Mouse (Mus musculus) myocyte (in vitro differentiated cells): ENCODE data around the gene Smug1. TPM values are rescaled to one million over a fixed set of nuclear protein-coding genes. Genes with fewer than 3 reads are reported as not detected.
A peak's percentile ranks its signal among the peaks of the same experiment; 100 is the strongest.

Source experiments
- H3K27me3 ChIP-seq: one replicate; pipeline ENCODE4 v1.6.1; 2011; ENCODE audit not compliant: control insufficient read depth, insufficient read depth, insufficient read length
- H3K36me3 ChIP-seq: one replicate; pipeline ENCODE4 v1.6.1; 2011; ENCODE audit not compliant: control insufficient read depth, insufficient read depth
- H3K4me2 ChIP-seq: one replicate; pipeline ENCODE4 v1.6.1; 2011; ENCODE audit warnings: low read depth, control low read depth
- H3K4me3 ChIP-seq: one replicate; pipeline ENCODE4 v1.5.1; 2011; ENCODE audit warnings: mild to moderate bottlenecking, control low read depth, moderate library complexity
- H3K79me2 ChIP-seq: one replicate; pipeline ENCODE4 v1.6.1; 2011; ENCODE audit not compliant: control insufficient read depth, insufficient read depth
- H3ac ChIP-seq: one replicate; pipeline ENCODE4 v1.6.1; 2011; ENCODE audit not compliant: control insufficient read depth, insufficient read length
- CEBPB ChIP-seq: IDR thresholded peaks from 2 replicates; pipeline ENCODE4 v1.6.1; 2011; ENCODE audit warnings: mild to moderate bottlenecking, moderate library complexity; ENCODE audit not compliant: poor library complexity, insufficient read depth, severe bottlenecking
- E2F4 ChIP-seq: IDR thresholded peaks from one replicate; pipeline ENCODE4 v1.6.1; 2011; ENCODE audit warnings: mild to moderate bottlenecking, control low read depth, moderate library complexity; ENCODE audit not compliant: insufficient read depth
- MAX ChIP-seq: IDR thresholded peaks from one replicate; pipeline ENCODE4 v1.6.1; 2011; ENCODE audit warnings: low read depth, mild to moderate bottlenecking, control low read depth
- MYOD1 ChIP-seq, 3 experiments: IDR thresholded peaks; one replicate each; pipeline ENCODE4 v1.6.1; 2011; ENCODE audit warnings: control low read depth in 2 of 3, low read depth in 2 of 3, mild to moderate bottlenecking in 2 of 3, moderate library complexity in 1 of 3; ENCODE audit not compliant: insufficient read length in 2 of 3, control insufficient read depth in 1 of 3
- MYOG ChIP-seq, 3 experiments: IDR thresholded peaks; one replicate each; pipeline ENCODE4 v1.6.1; 2011; ENCODE audit warnings: control low read depth in 2 of 3, low read depth in 2 of 3, mild to moderate bottlenecking in 2 of 3; ENCODE audit not compliant: insufficient read length in 2 of 3, control insufficient read depth in 1 of 3, insufficient read depth in 1 of 3
- POLR2A ChIP-seq: IDR thresholded peaks from one replicate; pipeline ENCODE4 v1.6.1; 2011; ENCODE audit warnings: low read depth, mild to moderate bottlenecking, control low read depth, moderate library complexity; ENCODE audit not compliant: insufficient read length
- POLR2AphosphoS2 ChIP-seq: IDR thresholded peaks from one replicate; pipeline ENCODE4 v1.6.1; 2011; ENCODE audit warnings: low read depth, control low read depth; ENCODE audit not compliant: insufficient read length
- REST ChIP-seq: IDR thresholded peaks from one replicate; pipeline ENCODE4 v1.6.1; 2011; ENCODE audit warnings: mild to moderate bottlenecking, control low read depth, moderate library complexity; ENCODE audit not compliant: insufficient read depth, insufficient read length
- SRF ChIP-seq: IDR thresholded peaks from one replicate; pipeline ENCODE4 v1.6.1; 2011; ENCODE audit warnings: low read depth; ENCODE audit not compliant: control insufficient read depth, insufficient read length
- TCF12 ChIP-seq: IDR thresholded peaks from one replicate; pipeline ENCODE4 v1.6.1; 2011; ENCODE audit warnings: mild to moderate bottlenecking, control low read depth; ENCODE audit not compliant: poor library complexity, insufficient read depth, severe bottlenecking
- TCF3 ChIP-seq: IDR thresholded peaks from one replicate; pipeline ENCODE4 v1.6.1; 2011; ENCODE audit warnings: low read depth, control low read depth; ENCODE audit not compliant: insufficient read length
- USF1 ChIP-seq: IDR thresholded peaks from one replicate; pipeline ENCODE4 v1.6.1; 2011; ENCODE audit warnings: low read depth, mild to moderate bottlenecking, control low read depth, moderate library complexity
- polyA plus RNA-seq: library from polyadenylated mRNA; unstranded; fragments of >200 nt; fragmentation: generic; extraction: Trizol; gene quantifications from one replicate; pipeline ENCODE4 v1.2.1, GENCODE M21; 2012; ENCODE audit warnings: missing spikeins

Smug1 gene
- polyA plus RNA-seq, 1 experiment, result 18.6 TPM

DNA sequence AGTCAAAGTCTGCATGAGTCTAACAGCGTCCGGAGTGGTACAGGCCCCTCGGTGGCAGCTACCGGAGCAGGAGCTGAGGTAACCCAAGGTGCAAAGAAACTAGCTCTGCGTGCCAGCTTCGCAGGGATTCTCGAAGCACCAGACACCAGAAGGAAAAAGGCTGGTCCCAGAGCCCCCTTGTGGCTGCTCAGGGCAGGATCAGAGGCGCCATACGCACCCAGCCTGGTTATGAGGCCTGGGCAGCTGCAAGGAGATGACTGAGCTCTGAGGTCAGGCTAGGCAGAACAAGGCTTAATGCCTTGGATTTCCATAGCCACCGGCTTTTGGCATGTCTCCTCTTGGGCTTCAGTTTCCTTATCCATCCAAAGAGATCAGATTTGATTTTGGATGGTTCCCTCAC lies 5.6 kb upstream of the Smug1 start:
- H3K27me3 ChIP-seq, result no peaks in the 10 kb centered on the region
- no peaks in the 10 kb centered on the region for H3K36me3 ChIP-seq
- H3ac ChIP-seq, result no peak overlapping the region
- H3K4me2 ChIP-seq, result peak overlapping the region; percentile 58
- H3K79me2 ChIP-seq, result no peaks in the 10 kb centered on the region
- TF ChIP-seq MYOG (IDR thresholded peaks at IDR 0.05; ENCODE audit: control insufficient read depth in 1 of 3, insufficient read depth in 1 of 3, insufficient read length in 2 of 3, low read depth in 2 of 3), result peak; percentile 89 to 96 (median 90)
- no peak for TF ChIP-seq USF1
- TF ChIP-seq SRF, result no peak
- peak; percentile 11 for TF ChIP-seq POLR2A
- TF ChIP-seq REST, result no peak
- peak; percentile 51 for TF ChIP-seq TCF3
- peak; percentile 43 for TF ChIP-seq TCF12
- TF ChIP-seq MAX, result no peak
- peak; percentile 89 to 94 (median 93) for TF ChIP-seq MYOD1 (IDR thresholded peaks at IDR 0.05; ENCODE audit: control insufficient read depth in 1 of 3, insufficient read length in 2 of 3, low read depth in 2 of 3)
- peak; percentile 33 for TF ChIP-seq E2F4
- no peak for TF ChIP-seq CEBPB
- TF ChIP-seq POLR2AphosphoS2, result no peak
- no peak overlapping the region for H3K4me3 ChIP-seq

DNA sequence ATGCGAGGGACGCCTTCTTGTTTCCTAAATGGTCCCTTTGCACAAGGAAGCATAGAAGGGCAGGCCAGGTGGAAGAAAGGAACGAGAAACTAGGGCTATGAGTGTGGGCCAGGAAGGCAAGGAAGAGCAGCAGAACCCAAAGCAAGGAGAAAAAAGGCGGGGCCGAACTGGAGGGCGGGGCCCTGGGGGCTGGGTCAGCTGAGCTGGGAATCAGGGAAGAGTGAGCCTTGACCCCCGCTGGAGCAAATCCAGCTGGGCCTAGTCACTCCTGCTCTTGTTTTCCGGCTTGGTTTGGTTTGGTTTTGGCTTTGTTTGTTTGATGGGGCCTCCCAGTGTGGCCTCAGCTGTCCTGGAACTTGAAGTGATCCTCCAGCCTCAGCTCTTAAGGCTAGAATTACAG lies 4.4 kb upstream of the Smug1 start:
- peak overlapping the region; percentile 8 for H3K4me2 ChIP-seq
- no peaks in the 10 kb centered on the region for H3K79me2 ChIP-seq
- H3K36me3 ChIP-seq, result no peaks in the 10 kb centered on the region
- H3K27me3 ChIP-seq, result no peaks in the 10 kb centered on the region
- H3ac ChIP-seq, result no peak overlapping the region
- TF ChIP-seq REST (no peak), SRF (no peak), TCF3 (no peak), E2F4 (no peak), MAX (no peak), TCF12 (no peak), MYOG (IDR thresholded peaks at IDR 0.05; ENCODE audit: control insufficient read depth in 1 of 3, insufficient read depth in 1 of 3, insufficient read length in 2 of 3, low read depth in 2 of 3) (no peak), CEBPB (no peak), POLR2A (no peak), USF1 (no peak), MYOD1 (IDR thresholded peaks at IDR 0.05; ENCODE audit: control insufficient read depth in 1 of 3, insufficient read length in 2 of 3, low read depth in 2 of 3) (no peak), POLR2AphosphoS2 (no peak)
- no peak overlapping the region for H3K4me3 ChIP-seq

DNA sequence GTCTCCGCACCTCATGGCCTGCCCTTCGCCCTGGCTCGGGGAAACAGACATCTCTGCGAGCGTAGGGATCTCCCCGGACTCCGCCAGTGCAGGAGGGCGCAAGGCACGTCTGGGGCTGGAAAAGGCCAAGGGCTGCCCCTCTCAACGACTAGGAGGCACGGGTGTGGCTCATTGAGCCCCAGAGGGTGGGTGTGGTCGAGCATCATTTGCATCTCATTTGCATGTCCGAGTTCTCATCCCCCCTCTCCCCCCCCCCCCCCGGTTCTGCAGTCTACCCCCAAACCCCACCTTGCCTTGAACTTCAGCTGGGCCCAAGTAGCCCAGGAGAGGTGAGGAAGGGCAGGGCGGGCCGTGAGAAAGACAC lies 3.4 kb upstream of the Smug1 start:
- H3K36me3 ChIP-seq, result no peaks in the 10 kb centered on the region
- peak overlapping the region; percentile 82 for H3K4me2 ChIP-seq
- H3K4me3 ChIP-seq, result peak overlapping the region; percentile 48
- H3K27me3 ChIP-seq, result no peaks in the 10 kb centered on the region
- peak overlapping the region; percentile 39 for H3ac ChIP-seq
- H3K79me2 ChIP-seq, result no peaks in the 10 kb centered on the region
- TF ChIP-seq MYOD1 (IDR thresholded peaks at IDR 0.05; ENCODE audit: control insufficient read depth in 1 of 3, insufficient read length in 2 of 3, low read depth in 2 of 3), result no peak
- peak; percentile 0 for TF ChIP-seq REST
- TF ChIP-seq USF1, result no peak
- TF ChIP-seq MYOG (IDR thresholded peaks at IDR 0.05; ENCODE audit: control insufficient read depth in 1 of 3, insufficient read depth in 1 of 3, insufficient read length in 2 of 3, low read depth in 2 of 3), result no peak
- TF ChIP-seq TCF12, result no peak
- peak; percentile 66 for TF ChIP-seq POLR2A
- no peak for TF ChIP-seq SRF
- peak; percentile 16 for TF ChIP-seq POLR2AphosphoS2
- no peak for TF ChIP-seq E2F4

DNA sequence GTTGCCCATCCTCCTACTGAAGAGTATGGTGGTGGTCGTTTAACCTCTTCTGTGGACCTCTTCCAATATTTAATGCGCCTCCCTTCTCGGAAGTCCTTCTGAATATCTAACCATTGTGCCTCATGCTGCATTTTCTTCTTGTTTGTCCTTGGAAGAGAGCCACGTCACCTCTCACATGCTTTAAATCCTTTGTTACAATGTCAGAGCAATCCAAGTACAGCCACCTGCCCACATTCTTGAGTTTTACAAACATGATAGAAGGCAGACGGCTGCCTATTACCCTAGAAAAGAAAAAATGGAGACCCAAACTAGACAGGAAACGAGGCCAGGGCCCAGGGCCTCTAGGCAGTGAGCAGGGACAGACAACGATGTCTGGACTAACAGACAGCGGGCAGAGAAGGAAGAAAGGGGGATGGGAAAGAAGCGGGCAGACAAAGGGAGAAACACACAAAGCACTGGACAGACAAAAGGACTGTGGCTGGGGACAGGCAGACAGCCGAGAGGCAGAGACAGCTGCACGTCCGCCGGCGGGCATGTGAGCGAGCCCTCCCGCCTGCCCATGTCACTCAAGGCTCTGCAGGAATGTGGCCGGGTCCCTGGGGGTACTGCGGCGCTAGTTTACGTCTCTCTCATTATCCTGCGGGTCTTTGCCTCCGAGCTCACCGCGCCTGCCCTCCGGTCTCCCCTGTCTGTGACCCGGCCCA lies 2.9 kb upstream of the Smug1 start:
- TF ChIP-seq POLR2AphosphoS2 (peak; percentile 78), TCF12 (peak; percentile 91), MYOG (IDR thresholded peaks at IDR 0.05; ENCODE audit: control insufficient read depth in 1 of 3, insufficient read depth in 1 of 3, insufficient read length in 2 of 3, low read depth in 2 of 3) (peak; percentile 87 to 100 (median 99)), POLR2A (peak; percentile 73), TCF3 (peak; percentile 98), MYOD1 (IDR thresholded peaks at IDR 0.05; ENCODE audit: control insufficient read depth in 1 of 3, insufficient read length in 2 of 3, low read depth in 2 of 3) (peak; percentile 87 to 100 (median 99)), CEBPB (no peak), SRF (no peak), REST (no peak)
- Histone ChIP-seq H3ac (peak overlapping the region; percentile 39), H3K79me2 (no peaks in the 10 kb centered on the region), H3K4me2 (peak overlapping the region; percentile 82), H3K36me3 (no peaks in the 10 kb centered on the region), H3K27me3 (no peaks in the 10 kb centered on the region), H3K4me3 (peak overlapping the region; percentile 48)
